Mouse (Mus musculus) adrenal gland, postnatal 14 days (tissue): ENCODE measurements at regions not wholly inside any gene's neighbourhood (a gene's known extent, or its start where the extent isn't known, plus 50 kb on each side); places are given as distances from the start of the nearest gene placed in this dataset.

ENCODE experiments used
- DNase-seq: peaks from one replicate; pipeline ENCODE4 v3.0.0; 2021; ENCODE audit warnings: mixed read lengths

DNA sequence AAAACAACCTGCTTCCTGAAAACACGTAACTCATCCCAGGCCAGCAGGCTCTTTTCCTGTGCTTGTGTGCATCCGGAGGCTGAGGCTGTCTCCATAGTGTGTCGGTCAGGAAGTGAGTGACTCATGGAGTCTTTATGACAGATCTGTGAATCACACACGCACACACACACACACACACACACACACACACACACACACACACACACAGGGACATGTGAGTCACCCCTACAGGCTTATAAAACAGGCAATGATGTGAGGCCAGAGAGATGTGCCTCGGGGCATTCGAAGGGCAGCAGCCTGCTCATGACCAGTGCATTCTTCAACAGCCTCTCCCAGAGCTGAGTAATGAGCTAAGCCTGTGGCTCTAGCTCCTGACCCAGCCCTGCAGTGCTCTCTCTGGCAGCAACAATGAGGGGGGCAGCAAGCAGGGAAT is 97.5 kb upstream of the Dlx2 start:
- peak; percentile 84 for DNase-seq

DNA sequence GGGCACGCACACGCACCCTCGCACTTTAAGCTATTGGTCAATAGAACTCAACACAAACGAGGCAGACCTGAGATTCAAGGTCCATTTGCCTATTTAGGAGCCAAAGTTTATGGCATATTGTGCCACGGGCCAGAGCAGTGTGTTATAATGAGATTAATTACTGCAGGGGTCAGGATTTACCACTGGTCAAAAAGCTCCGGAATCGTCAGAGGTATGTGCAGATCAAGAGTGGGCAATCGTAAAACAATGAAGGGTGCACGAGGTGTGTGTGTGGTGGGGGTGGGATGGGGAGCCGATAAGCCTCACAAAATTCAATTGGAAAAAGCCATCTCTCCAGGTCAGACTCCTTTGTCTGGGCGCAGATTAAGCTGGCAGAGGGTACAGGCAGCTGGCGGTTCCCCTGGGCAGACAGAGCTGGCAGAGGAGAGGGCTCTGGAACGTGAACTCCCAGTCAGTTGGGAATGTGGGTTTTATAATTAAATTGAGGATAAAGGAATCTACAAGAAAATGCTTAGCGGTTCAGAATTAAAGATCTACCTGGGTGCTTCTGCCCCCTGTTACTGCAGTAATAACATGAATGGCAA is 97.4 kb upstream of the Itga6 start:
- DNase-seq = peak; percentile 41

- no peak for DNase-seq
These were observed 93.8 kb upstream of the Itga6 start for GRCm38 (mm10) chr2:71651662-71652061.

DNA sequence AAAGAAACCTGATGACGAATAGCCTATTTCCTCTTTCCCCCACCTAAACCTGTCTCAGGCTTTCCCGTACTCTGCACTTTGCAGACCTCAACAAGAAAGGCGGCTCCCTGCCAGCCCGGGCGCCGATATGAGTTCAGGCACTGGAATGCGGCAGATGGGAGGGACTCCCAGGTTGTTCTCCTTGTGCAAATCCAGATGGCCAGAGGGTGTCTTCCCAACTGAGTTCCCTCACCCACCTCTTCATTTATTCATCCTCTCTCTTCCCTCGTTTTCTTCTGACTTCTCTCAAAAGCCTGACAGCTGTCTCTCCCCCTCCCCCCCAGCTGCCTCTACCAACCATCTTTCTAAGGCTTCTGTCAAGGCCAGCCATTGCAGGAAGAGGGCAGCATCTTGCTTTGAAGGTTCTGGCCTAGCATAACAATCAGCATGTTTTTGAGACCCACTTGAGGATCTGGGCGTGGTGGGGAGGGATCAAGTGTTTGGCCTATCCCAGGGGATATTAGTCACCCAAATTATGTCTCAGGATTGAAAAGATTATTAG is 93.1 kb upstream of the Itga6 start:
- peak; percentile 43 for DNase-seq

DNA sequence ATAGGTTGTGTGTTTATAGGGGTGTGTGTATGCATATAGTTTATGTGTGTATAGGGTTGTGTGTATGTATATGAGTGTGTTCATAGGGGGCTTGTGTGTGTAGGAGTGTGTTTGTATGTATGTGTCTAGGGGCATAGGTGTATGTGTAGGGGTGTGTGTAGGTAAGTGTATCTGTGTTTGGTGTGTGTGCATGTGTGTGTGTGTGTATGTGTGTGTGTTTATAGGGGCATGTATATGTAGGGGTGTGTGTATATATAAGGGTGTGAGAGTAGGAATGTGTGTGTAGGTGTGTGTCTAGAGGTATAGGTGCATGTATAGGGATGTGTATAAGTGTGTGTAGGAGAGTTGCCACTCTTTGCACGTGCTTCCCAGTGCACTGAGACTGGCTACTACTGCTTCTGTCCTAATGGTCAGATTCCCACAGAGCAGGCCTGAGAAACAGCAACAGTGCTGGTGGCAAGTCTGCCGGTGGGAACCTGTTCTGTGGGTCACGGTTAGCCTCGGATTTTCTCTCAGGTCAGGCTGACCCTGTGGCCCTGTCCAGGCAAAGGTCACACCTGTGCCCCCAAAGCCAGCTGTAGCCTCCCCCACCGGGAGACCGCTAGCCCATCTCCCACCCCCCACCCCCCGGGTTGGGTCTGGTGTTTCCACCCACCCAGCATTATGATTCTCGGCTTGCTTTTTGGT is 90.5 kb upstream of the Itga6 start:
- no peak for DNase-seq

DNA sequence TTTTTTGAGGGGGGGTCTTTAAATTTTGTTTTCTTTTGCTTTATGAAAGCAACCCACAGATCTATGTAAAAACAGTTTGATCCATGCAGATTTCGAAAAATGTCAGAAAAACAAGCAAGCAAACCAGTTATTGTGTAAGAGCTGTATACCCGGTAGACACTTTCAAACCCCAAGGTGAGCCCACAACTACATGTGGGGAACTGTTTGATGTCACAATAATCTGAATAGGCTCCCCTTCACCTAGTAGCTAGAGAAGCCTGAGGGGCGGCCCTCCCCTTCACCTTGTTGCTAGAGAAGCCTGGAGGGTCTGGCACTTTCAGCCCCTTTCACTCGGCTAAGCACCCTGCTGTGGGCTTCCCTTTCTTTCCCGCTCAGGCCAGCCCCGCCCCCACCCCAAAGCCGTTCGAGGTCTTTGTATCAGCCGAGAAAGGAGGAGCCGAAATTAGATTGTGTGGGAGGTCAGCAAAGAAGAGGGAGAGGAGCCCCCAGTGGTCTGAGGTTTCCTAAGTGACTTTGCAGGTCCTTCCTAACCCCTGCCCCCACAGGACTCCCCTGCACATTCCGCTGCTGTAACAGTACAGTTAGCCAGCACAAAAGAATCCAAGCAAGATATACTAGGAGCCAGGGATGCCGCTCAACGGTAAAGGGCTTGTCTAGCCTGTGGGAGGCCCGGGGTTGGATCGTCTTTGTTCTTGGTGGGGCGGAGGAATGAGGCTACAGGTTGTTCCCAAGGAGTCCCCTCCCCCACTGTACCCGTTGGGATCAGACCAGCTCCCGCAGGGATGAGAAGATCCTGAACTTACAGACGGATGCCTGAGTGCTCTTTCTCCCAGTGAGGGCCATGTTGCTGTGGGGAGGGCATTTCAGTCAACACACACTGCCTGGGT is 89.7 kb upstream of the Itga6 start:
- DNase-seq = peak; percentile 50

DNA sequence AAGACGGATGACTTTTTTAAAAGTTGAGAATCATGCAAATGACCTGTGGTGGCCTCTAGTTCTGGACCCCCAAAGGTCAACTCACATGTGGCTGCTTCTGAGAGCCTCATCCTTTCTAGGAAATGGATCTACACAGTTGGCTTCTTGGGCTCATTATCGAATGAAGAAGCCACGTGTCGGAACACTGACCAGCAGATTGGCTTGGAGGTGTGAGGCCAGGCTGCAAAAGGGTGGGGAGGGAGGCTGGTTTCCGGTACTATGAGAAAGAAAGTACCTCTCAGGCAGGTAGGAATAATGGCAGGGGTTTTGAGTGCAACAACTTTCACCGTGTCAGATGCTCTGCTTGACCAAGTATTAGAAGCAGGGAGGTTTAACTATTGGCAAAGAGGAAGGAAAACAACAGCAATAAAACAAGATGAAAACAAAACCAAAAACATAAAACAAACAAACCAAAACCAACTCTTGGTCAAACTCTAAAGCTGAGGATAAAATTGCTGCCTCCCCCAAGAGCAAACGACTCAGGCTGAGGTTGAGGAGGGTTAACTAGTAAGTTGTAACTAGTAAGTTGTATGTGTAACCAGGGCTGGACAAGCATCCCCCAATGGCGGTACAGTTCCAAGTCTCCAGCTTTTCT is 88.7 kb upstream of the Itga6 start:
- no peak for DNase-seq

DNA sequence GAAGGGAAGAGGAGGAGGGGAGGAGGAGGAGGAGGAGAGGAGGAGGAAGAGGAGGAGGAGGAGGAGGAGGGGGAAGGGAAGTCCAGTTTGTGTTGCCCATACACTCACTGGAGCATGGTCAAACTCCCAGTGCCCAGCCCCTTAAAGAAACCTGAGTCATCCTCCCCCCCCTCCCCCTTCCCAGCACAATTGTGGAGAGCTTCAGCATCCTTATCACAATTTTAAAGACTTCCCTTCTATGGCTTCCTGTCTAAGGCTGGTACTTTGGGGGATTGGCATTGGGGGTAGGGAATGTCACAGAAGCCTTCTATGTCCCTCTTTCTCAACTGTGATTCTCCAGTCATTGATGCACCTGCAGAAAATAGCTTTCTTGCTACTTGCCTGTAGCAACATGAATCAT is 84.0 kb upstream of the Itga6 start:
- DNase-seq = no peak

GRCm38 (mm10) chr2:71661986-71662385 is 83.4 kb upstream of the Itga6 start:
- no peak for DNase-seq

DNA sequence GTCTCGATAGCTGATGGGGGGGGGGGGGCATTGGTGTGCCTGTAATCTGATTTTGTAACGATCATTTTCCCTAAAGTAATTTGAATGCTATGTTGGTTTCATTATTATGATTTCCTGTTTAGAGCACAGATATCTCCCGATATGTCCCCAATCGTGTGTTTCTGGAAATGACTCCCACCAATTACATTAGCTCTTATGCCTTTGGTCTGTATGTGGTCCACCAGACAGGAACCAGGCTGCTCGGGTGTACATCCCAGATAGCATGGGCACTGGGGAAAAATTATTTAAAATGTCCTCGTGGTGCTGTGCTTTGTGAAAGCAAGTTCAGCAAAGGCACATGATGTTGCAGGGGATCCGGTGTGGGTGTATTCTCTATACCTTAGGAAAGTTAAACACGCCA is 82.0 kb upstream of the Itga6 start:
- DNase-seq = no peak

DNA sequence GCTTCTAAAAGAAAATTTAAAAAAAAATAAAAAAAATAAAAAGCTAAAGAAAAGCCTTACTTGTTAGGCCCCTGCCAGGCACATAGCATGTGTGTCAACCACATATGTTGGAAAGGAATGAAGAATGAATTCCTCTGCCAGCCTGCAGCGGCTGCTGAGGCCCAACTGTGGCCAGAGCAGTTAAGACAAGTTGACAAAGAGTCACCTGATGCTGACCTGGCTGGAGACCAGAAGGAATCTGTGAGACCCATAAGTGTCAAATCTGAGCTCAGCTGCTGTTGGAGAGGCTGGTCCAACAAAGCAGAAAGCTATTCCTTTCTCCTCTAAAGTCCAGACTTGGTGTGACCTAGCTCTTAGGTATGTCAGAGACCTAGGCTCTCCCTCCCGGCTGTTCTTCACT is 78.5 kb upstream of the Itga6 start:
- no peak for DNase-seq

GRCm38 (mm10) chr2:71667746-71668145 is 77.7 kb upstream of the Itga6 start:
- DNase-seq = no peak

- no peak for DNase-seq
These were observed 75.1 kb upstream of the Itga6 start for GRCm38 (mm10) chr2:71670228-71670790.

GRCm38 (mm10) chr2:71670882-71671281 is 74.5 kb upstream of the Itga6 start:
- peak; percentile 62 for DNase-seq

- DNase-seq = peak; percentile 75
These were observed 72.1 kb upstream of the Itga6 start for GRCm38 (mm10) chr2:71673087-71673920.

GRCm38 (mm10) chr2:71680746-71681145 is 64.7 kb upstream of the Itga6 start:
- DNase-seq = no peak

DNA sequence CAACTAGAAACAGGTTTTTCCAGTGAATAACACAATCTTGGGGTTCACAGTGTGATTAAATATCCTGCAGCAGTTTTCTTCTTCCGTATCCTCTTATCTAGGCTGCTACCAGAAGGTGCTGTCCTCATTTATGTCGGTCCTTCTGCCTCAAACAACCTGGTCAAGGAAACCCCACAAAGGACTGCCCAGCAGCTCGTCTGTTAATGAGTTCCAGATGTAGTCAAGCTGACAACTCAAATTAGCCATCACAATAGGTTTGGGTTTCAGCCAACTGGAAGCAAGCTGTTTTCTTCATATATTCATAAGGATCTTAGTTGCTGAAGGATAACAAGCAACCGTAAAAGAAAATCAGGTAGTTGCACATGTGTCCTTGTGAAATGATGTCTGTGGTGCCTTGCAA is 64.3 kb upstream of the Itga6 start:
- DNase-seq = no peak

GRCm38 (mm10) chr2:71683375-71683774 is 62.0 kb upstream of the Itga6 start:
- DNase-seq = no peak

DNA sequence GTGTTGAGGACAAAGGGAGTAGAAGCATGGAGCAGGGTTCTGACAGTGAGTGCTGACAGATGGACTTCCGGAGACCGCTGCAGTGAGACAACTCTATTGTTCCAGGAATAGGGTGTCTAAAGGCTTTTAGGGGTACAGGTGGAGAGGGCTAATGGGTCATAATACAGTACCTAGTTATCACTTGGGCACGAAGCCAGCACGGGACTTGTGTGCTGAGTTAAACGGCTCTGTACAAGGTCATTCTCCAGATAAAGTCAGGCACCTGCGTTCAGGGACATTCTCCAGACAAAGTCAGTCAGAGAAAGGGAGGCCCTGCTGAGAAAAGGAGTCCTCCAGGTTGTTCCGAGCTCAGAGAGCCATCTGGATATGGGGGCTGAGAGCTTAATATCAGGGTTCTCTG is 60.2 kb upstream of the Itga6 start:
- no peak for DNase-seq

GRCm38 (mm10) chr2:71689041-71689440 is 56.4 kb upstream of the Itga6 start:
- no peak for DNase-seq
